Mouse (Mus musculus) cerebellum, adult 2 months (tissue): ENCODE data around the gene Rasl12.

ENCODE experiments used
- CTCF ChIP-seq: fragments of 200-500 bp; IDR thresholded peaks from 2 replicates; pipeline ENCODE4 v1.5.1; 2011; ENCODE audit warnings: low read depth, mild to moderate bottlenecking, control low read depth, low read length, moderate library complexity, borderline replicate concordance; ENCODE audit not compliant: insufficient read depth
- POLR2A ChIP-seq: fragments of 200-500 bp; IDR thresholded peaks from 2 replicates; pipeline ENCODE4 v1.6.1; 2011; ENCODE audit warnings: low read length, control low read depth, borderline replicate concordance; ENCODE audit not compliant: insufficient read depth

DNA sequence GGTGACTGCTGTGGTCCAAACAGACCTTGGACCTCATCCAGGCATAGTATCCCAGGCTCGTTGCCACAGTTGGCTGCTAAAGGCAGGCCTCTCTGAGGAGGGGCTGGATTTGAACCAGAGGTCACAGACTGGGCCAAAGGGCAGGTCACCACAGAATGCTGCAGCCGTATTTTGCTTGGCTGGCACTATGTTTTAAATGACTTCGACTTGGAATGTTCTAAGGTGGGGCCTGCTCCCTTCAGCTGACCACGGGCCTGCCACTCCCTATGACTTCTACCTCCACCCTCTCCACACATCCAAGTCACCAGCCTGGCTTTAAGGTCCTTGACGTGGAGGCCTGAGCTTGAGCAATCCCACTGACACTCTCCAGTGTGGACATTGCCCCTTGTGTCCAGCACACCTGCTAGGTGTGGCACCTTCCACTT, 10.6 kb downstream of the Rasl12 start:
- TF ChIP-seq CTCF (no peak), POLR2A (no peak)
